Mouse (Mus musculus): ENCODE measurements at regions not wholly inside any gene's neighbourhood (a gene's known extent, or its start where the extent isn't known, plus 50 kb on each side); places are given as distances from the start of the nearest gene placed in this dataset.
A peak's percentile ranks its signal among the peaks of the same experiment; 100 is the strongest.

- no peak for ATAC-seq (ENCODE audit: low TSS enrichment)
These were observed 287.2 kb upstream of the Xrcc4 start for GRCm38 (mm10) chr13:90376619-90377018.

GRCm38 (mm10) chr13:90376207-90376606 is 286.8 kb upstream of the Xrcc4 start:
- ATAC-seq (ENCODE audit: low TSS enrichment) = no peak

- ATAC-seq (ENCODE audit: low TSS enrichment) = no peak
These were observed 282.2 kb upstream of the Xrcc4 start for GRCm38 (mm10) chr13:90371415-90372150.

- ATAC-seq (ENCODE audit: low TSS enrichment) = no peak
These were observed 281.5 kb upstream of the Xrcc4 start for GRCm38 (mm10) chr13:90370746-90371414.

GRCm38 (mm10) chr13:90364518-90365027 is 275.2 kb upstream of the Xrcc4 start:
- ATAC-seq (ENCODE audit: low TSS enrichment) = peak; percentile 97

GRCm38 (mm10) chr13:90359861-90360601 is 270.6 kb upstream of the Xrcc4 start:
- no peak for ATAC-seq (ENCODE audit: low TSS enrichment)

- peak; percentile 64 for ATAC-seq (ENCODE audit: low TSS enrichment)
These were observed 268.7 kb upstream of the Xrcc4 start for GRCm38 (mm10) chr13:90358149-90358548.

GRCm38 (mm10) chr13:90355602-90356001 is 266.2 kb upstream of the Xrcc4 start:
- no peak for ATAC-seq (ENCODE audit: low TSS enrichment)

- no peak for ATAC-seq (ENCODE audit: low TSS enrichment)
These were observed 253.4 kb upstream of the Xrcc4 start for GRCm38 (mm10) chr13:90342823-90343222.

GRCm38 (mm10) chr13:90341597-90342212 is 252.3 kb upstream of the Xrcc4 start:
- no peak for ATAC-seq (ENCODE audit: low TSS enrichment)

- no peak for ATAC-seq (ENCODE audit: low TSS enrichment)
These were observed 251.3 kb upstream of the Xrcc4 start for GRCm38 (mm10) chr13:90340647-90341160.

GRCm38 (mm10) chr13:90337591-90337990 is 248.2 kb upstream of the Xrcc4 start:
- no peak for ATAC-seq (ENCODE audit: low TSS enrichment)

- ATAC-seq (ENCODE audit: low TSS enrichment) = no peak
These were observed 246.3 kb upstream of the Xrcc4 start for GRCm38 (mm10) chr13:90335741-90336037.

- ATAC-seq (ENCODE audit: low TSS enrichment) = peak; percentile 76
These were observed 245.7 kb upstream of the Xrcc4 start for GRCm38 (mm10) chr13:90334934-90335740.

- no peak for ATAC-seq (ENCODE audit: low TSS enrichment)
These were observed 244.9 kb upstream of the Xrcc4 start for GRCm38 (mm10) chr13:90334286-90334685.

- peak; percentile 96 for ATAC-seq (ENCODE audit: low TSS enrichment)
These were observed 235.8 kb upstream of the Xrcc4 start for GRCm38 (mm10) chr13:90325226-90325625.

- ATAC-seq (ENCODE audit: low TSS enrichment) = no peak
These were observed 224.0 kb upstream of the Xrcc4 start for GRCm38 (mm10) chr13:90313209-90313978.

GRCm38 (mm10) chr13:90310482-90310881 is 221.1 kb upstream of the Xrcc4 start:
- no peak for ATAC-seq (ENCODE audit: low TSS enrichment)

GRCm38 (mm10) chr13:90300481-90300880 is 211.1 kb upstream of the Xrcc4 start:
- no peak for ATAC-seq (ENCODE audit: low TSS enrichment)

GRCm38 (mm10) chr13:90294648-90295007 is 205.2 kb upstream of the Xrcc4 start:
- no peak for ATAC-seq (ENCODE audit: low TSS enrichment)
